Mouse (Mus musculus): ENCODE results near the gene Actr1b. TPM values are rescaled to one million over a fixed set of nuclear protein-coding genes. Genes with fewer than 3 reads are reported as not detected.

Gene Actr1b
- polyA plus RNA-seq, 1 experiment = 76.6 TPM

DNA sequence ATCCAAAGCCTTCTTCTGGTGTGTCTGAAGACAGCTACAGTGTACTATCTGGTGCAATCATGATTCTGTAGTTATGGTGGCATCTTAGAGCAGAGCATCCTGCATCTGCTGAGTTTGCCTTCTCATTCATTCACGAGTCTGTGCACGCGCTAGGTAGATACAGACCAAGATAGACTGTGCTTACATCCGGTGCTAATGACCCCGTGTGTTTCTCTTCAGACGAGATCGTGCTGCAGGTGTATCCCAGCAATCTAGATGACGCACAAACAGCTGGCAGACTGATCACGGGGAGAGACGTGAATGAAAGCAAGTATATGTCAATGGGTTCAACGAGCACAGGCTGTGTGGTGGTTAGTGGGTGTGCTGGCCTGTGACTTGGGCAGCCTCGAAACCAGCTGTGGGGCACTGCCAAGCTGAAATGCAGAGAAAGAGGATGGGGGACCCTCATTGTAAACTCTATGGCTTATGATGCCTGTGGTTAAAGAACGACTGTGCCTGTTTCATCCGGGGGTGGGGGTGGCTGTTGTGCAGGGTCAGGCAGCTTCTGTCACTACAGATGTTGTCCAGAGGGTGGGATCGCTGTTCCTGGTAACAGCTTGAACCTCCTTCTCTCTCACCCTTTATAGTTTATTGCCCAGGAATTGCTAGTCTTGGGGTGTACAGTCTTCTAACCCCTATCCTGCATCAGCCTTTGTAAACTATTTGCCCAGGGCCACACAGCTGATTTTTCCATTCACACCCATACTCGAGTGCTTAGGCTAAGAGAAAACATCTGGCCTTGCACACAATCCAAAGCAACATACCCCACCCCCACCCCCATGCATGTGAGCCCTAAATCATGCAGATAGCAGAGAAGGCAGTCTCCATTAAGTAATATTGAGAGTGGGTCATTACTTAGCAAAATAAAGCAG lies 9.2 kb upstream of the Actr1b start:
- 0 out of 2 replicates have a peak, but pooled peaks cover 3% of the 10 kb centered on the region for H3K4me1 ChIP-seq (ENCODE audit: control insufficient read depth, insufficient read depth, insufficient read length)
- 66% methylated on average over 16 of the region's 16 CpGs for WGBS
- TF ChIP-seq POLR2A (IDR thresholded peaks at IDR 0.05; ENCODE audit: low read depth, low read length) (no peak), CTCF (IDR thresholded peaks at IDR 0.05; ENCODE audit: extremely low read depth, insufficient read depth, insufficient read length, insufficient replicate concordance) (no peak)
- no peaks in the 10 kb centered on the region for H3K27me3 ChIP-seq (ENCODE audit: control insufficient read depth, insufficient read depth, low read length)
- H3K36me3 ChIP-seq (ENCODE audit: control insufficient read depth, insufficient read depth, low read length) = no peaks in the 10 kb centered on the region
- H3K27ac ChIP-seq (ENCODE audit: insufficient read depth, low read length) = no peak overlapping the region
- no peak overlapping the region for H3K4me3 ChIP-seq (ENCODE audit: extremely low read depth, insufficient read depth, insufficient read length)
- peak in 1 of 2 experiments; percentile 19 for DNase-seq (ENCODE audit: low read depth in 1 of 2, low spot score in 2 of 2)

DNA sequence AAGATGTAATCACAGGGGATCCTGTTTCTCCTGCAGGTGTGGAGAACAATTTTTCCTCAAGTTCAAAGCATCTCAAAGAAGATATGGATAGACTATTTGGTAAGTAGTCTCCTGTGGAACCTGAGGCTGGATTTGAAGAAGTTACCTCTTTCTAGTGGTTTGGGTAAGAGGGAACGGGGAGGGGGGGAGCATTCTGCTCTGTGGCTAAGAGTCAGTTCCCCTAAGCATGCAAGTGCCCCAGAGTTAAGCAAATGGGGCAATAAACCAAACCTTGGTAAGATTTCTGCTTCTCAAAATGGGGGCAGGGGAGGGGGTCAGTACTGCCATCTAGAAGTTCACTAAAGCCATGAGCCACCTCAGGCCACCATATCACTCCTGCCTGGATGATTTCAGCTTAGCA lies 4.6 kb upstream of the Actr1b start:
- Histone ChIP-seq H3K4me1 (ENCODE audit: control insufficient read depth, insufficient read depth, insufficient read length) (peaks cover 3% of the 10 kb centered on the region; the same call in 1 of the 2 replicates), H3K27ac (ENCODE audit: insufficient read depth, low read length) (no peak overlapping the region), H3K4me3 (ENCODE audit: extremely low read depth, insufficient read depth, insufficient read length) (no peak overlapping the region), H3K36me3 (ENCODE audit: control insufficient read depth, insufficient read depth, low read length) (no peaks in the 10 kb centered on the region), H3K27me3 (ENCODE audit: control insufficient read depth, insufficient read depth, low read length) (no peaks in the 10 kb centered on the region)
- TF ChIP-seq POLR2A (IDR thresholded peaks at IDR 0.05; ENCODE audit: low read depth, low read length) (no peak), CTCF (IDR thresholded peaks at IDR 0.05; ENCODE audit: extremely low read depth, insufficient read depth, insufficient read length, insufficient replicate concordance) (no peak)
- 21% methylated on average over 1 of the region's 1 CpGs for WGBS
- DNase-seq (ENCODE audit: low read depth in 1 of 2, low spot score in 2 of 2) = no peak

DNA sequence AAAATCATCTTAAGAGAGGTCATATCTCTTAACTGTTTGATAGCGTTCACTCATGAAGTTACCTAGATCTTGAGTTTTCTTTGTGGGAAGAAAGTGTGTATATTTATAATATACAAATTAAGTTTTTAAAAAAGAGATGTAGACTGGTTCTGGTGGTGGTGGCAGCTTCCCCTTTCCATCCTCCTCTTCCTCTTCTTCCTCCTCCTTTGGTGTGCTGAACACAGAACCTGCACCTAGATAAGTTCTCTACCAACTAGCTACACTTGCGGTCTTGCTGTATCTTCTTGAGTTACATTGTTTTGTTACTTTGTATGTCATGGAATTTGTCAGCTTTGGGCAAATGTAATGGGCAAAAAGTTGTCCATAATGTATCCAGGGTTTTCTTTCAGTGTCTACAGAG lies 3.1 kb downstream of the Actr1b start:
- H3K4me1 ChIP-seq (ENCODE audit: control insufficient read depth, insufficient read depth, insufficient read length) = peaks cover 6% of the 10 kb centered on the region; the same call in 1 of the 2 replicates
- WGBS = 89% methylated on average over 2 of the region's 2 CpGs
- H3K27ac ChIP-seq (ENCODE audit: insufficient read depth, low read length) = no peak overlapping the region
- DNase-seq (ENCODE audit: low read depth in 1 of 2, low spot score in 2 of 2) = no peak
- TF ChIP-seq POLR2A (IDR thresholded peaks at IDR 0.05; ENCODE audit: low read depth, low read length) (no peak), CTCF (IDR thresholded peaks at IDR 0.05; ENCODE audit: extremely low read depth, insufficient read depth, insufficient read length, insufficient replicate concordance) (no peak)
- no peaks in the 10 kb centered on the region for H3K27me3 ChIP-seq (ENCODE audit: control insufficient read depth, insufficient read depth, low read length)
- no peaks in the 10 kb centered on the region; the same call in 1 of the 2 replicates for H3K36me3 ChIP-seq (ENCODE audit: control insufficient read depth, insufficient read depth, low read length)
- no peak overlapping the region for H3K4me3 ChIP-seq (ENCODE audit: extremely low read depth, insufficient read depth, insufficient read length)

GRCm38 (mm10) chr1:36709854-36710280 lies 4.4 kb downstream of the Actr1b start, which contains the start of gene 4933424G06Rik:
Gene 4933424G06Rik (plus strand): TSS chr1:36710149.
- peak within 1 kb of the TSS; percentile 93 for H3K4me3 ChIP-seq (ENCODE audit: extremely low read depth, insufficient read depth, insufficient read length)
- H3K27me3 ChIP-seq (ENCODE audit: control insufficient read depth, insufficient read depth, low read length) = no peaks in the 10 kb centered on the region
- under 1% methylated on average over 29 of the region's 29 CpGs for WGBS

DNA sequence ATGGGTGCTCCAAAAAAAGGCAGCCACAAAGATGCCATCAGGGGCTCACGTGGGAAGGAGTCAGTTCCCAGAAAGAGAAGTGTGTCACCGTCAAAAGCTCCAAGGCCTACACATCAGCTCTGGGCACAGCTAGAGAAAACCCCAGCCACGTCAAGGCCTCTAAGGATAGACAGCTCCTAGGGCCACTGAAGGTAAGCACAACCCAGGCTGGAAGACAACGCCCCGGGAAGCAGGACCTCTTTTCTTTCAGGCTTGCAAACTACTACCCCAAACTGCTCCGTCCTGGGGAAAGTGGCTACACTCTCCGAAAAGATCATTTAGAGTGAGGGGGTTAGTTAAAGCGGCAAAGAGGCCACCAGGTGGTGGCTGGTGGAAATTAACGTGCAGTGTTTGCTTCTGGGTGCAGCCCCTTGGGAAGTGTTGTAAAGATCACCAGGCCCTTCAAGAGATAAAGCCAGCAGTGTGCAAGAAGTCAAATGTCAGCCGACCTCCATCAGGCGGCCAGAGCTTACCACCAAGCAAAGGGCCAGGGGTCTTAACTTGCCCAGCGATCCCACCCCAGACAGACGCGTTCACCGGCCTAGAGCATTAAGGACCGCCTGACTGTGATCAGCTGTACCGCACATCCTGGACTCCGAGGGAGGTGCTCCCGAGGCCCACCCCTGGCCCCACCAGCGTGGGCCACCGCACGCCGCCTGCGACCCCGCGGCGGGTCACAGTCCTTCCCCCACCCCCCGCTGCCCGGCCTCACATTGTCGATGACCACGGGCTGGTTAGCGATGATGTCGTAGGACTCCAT lies 5.0 kb downstream of the Actr1b start:
- 2% methylated on average over 33 of the region's 33 CpGs for WGBS
- H3K27me3 ChIP-seq (ENCODE audit: control insufficient read depth, insufficient read depth, low read length) = no peaks in the 10 kb centered on the region
- peak overlapping the region; percentile 93 for H3K4me3 ChIP-seq (ENCODE audit: extremely low read depth, insufficient read depth, insufficient read length)
- TF ChIP-seq POLR2A (IDR thresholded peaks at IDR 0.05; ENCODE audit: low read depth, low read length) (no peak), CTCF (IDR thresholded peaks at IDR 0.05; ENCODE audit: extremely low read depth, insufficient read depth, insufficient read length, insufficient replicate concordance) (peak; percentile 6; the same call in 1 of the 2 replicates)
- H3K27ac ChIP-seq (ENCODE audit: insufficient read depth, low read length) = peak overlapping the region; percentile 81
- peaks cover 13% of the 10 kb centered on the region; the same call in 1 of the 2 replicates for H3K36me3 ChIP-seq (ENCODE audit: control insufficient read depth, insufficient read depth, low read length)
- peaks cover 6% of the 10 kb centered on the region; the same call in 1 of the 2 replicates for H3K4me1 ChIP-seq (ENCODE audit: control insufficient read depth, insufficient read depth, insufficient read length)
- DNase-seq (ENCODE audit: low read depth in 1 of 2, low spot score in 2 of 2) = peak; percentile 36 to 39

More at GRCm38 (mm10) chr1:36709854-36710280, 4.4 kb downstream of the Actr1b start, which contains the start of gene 4933424G06Rik:
- H3K4me1 ChIP-seq (ENCODE audit: control insufficient read depth, insufficient read depth, insufficient read length) = peaks cover 6% of the 10 kb centered on the region; the same call in 1 of the 2 replicates
- H3K36me3 ChIP-seq (ENCODE audit: control insufficient read depth, insufficient read depth, low read length) = peaks cover 8% of the 10 kb centered on the region; the same call in 1 of the 2 replicates
- DNase-seq (ENCODE audit: low read depth in 1 of 2, low spot score in 2 of 2) = peak; percentile 95 to 98
- H3K27ac ChIP-seq (ENCODE audit: insufficient read depth, low read length) = peak within 1 kb of the TSS; percentile 81
- TF ChIP-seq CTCF (IDR thresholded peaks at IDR 0.05; ENCODE audit: extremely low read depth, insufficient read depth, insufficient read length, insufficient replicate concordance) (no peak), POLR2A (IDR thresholded peaks at IDR 0.05; ENCODE audit: low read depth, low read length) (peak; percentile 68; the same call in 1 of the 2 replicates)

- H3K27ac ChIP-seq (ENCODE audit: insufficient read depth, low read length) = no peak overlapping the region
- no peak overlapping the region for H3K4me3 ChIP-seq (ENCODE audit: extremely low read depth, insufficient read depth, insufficient read length)
- peaks cover 6% of the 10 kb centered on the region; the same call in 1 of the 2 replicates for H3K4me1 ChIP-seq (ENCODE audit: control insufficient read depth, insufficient read depth, insufficient read length)
- no peak for TF ChIP-seq CTCF (IDR thresholded peaks at IDR 0.05; ENCODE audit: extremely low read depth, insufficient read depth, insufficient read length, insufficient replicate concordance)
- no peak for TF ChIP-seq POLR2A (IDR thresholded peaks at IDR 0.05; ENCODE audit: low read depth, low read length)
- peaks cover 16% of the 10 kb centered on the region for H3K36me3 ChIP-seq (ENCODE audit: control insufficient read depth, insufficient read depth, low read length)
- no peak for DNase-seq (ENCODE audit: low read depth in 1 of 2, low spot score in 2 of 2)
- no peaks in the 10 kb centered on the region for H3K27me3 ChIP-seq (ENCODE audit: control insufficient read depth, insufficient read depth, low read length)
- WGBS = 91% methylated on average over 1 of the region's 1 CpGs
Measured at GRCm38 (mm10) chr1:36708626-36709025, 5.6 kb downstream of the Actr1b start.
